Mouse (Mus musculus) MEL (cell line): ENCODE results near the gene Adad1. TPM values are rescaled to one million over a fixed set of nuclear protein-coding genes. Genes with fewer than 3 reads are reported as not detected.

Source experiments
- DNase-seq: peaks from one replicate; pipeline ENCODE4 v3.0.0; 2011; ENCODE audit warnings: low read depth, low spot score
- H3K27ac ChIP-seq: 2 replicates; pipeline ENCODE4 v1.5.1; 2012; ENCODE audit warnings: low read depth, mild to moderate bottlenecking, control low read depth, low read length, moderate library complexity; ENCODE audit not compliant: control insufficient read depth
- H3K27me3 ChIP-seq, 2 experiments: fragments of 150-350 bp in 1 of 2; sonication (generic) in 1 of 2; 2 replicates each; pipeline ENCODE4 v1.6.1; 2012; ENCODE audit warnings: low read length in 2 of 2, mild to moderate bottlenecking in 2 of 2, improper control_type of control experiment in 1 of 2, moderate library complexity in 1 of 2; ENCODE audit not compliant: insufficient read depth in 2 of 2, control insufficient read depth in 1 of 2
- H3K36me3 ChIP-seq, 2 experiments: 2 replicates each; pipeline ENCODE4 v1.6.1; 2012 to 2014; ENCODE audit warnings: low read length in 2 of 2, improper control_type of control experiment in 1 of 2, inconsistent platforms in 1 of 2, mild to moderate bottlenecking in 1 of 2; ENCODE audit not compliant: insufficient read depth in 2 of 2, control insufficient read depth in 1 of 2
- H3K4me1 ChIP-seq, 2 experiments: fragments of 150-350 bp in 1 of 2; sonication (generic) in 1 of 2; 2 replicates each; pipeline ENCODE4 v1.6.1; 2012; ENCODE audit warnings: low read length in 2 of 2, improper control_type of control experiment in 1 of 2, mild to moderate bottlenecking in 1 of 2; ENCODE audit not compliant: insufficient read depth in 2 of 2, control insufficient read depth in 1 of 2
- H3K4me3 ChIP-seq, 2 experiments: fragments of 150-350 bp in 1 of 2; sonication (generic) in 1 of 2; 2 replicates each; pipeline ENCODE4 v1.5.1; 2012; ENCODE audit warnings: low read depth in 2 of 2, low read length in 2 of 2, mild to moderate bottlenecking in 2 of 2, moderate library complexity in 2 of 2, control low read depth in 1 of 2, improper control_type of control experiment in 1 of 2; ENCODE audit not compliant: control insufficient read depth in 1 of 2, insufficient read depth in 1 of 2
- H3K79me2 ChIP-seq: 2 replicates; pipeline ENCODE4 v1.6.1; 2012; ENCODE audit warnings: mild to moderate bottlenecking, low read length, moderate library complexity; ENCODE audit not compliant: control insufficient read depth, poor library complexity, insufficient read depth
- H3K9ac ChIP-seq: 2 replicates; pipeline ENCODE4 v1.6.1; 2012; ENCODE audit warnings: low read depth, mild to moderate bottlenecking, control low read depth, low read length, moderate library complexity; ENCODE audit not compliant: control insufficient read depth, poor library complexity, severe bottlenecking
- H3K9me3 ChIP-seq: fragments of 150-350 bp; sonication (generic); replicated peaks from 2 replicates; pipeline ENCODE4 v1.6.1; 2012; ENCODE audit warnings: mild to moderate bottlenecking, low read length, improper control_type of control experiment, moderate library complexity; ENCODE audit not compliant: insufficient read depth
- BHLHE40 ChIP-seq: IDR thresholded peaks from 2 replicates; pipeline ENCODE4 v1.6.1; 2012; ENCODE audit warnings: low read depth, mild to moderate bottlenecking, inconsistent platforms, low read length, improper control_type of control experiment, borderline replicate concordance
- E2F4 ChIP-seq: IDR thresholded peaks from 2 replicates; pipeline ENCODE4 v1.6.1; 2011; ENCODE audit warnings: low read depth, low read length, improper control_type of control experiment, borderline replicate concordance
- GABPA ChIP-seq: IDR thresholded peaks from 2 replicates; pipeline ENCODE4 v1.6.1; 2012; ENCODE audit warnings: low read depth, mild to moderate bottlenecking, inconsistent platforms, low read length, improper control_type of control experiment, moderate library complexity
- GATA1 ChIP-seq: IDR thresholded peaks from 2 replicates; pipeline ENCODE4 v1.6.1; 2011; ENCODE audit warnings: low read depth, low read length, improper control_type of control experiment
- MAFK ChIP-seq: IDR thresholded peaks from 2 replicates; pipeline ENCODE4 v1.6.1; 2011; ENCODE audit warnings: low read depth, mild to moderate bottlenecking, low read length, improper control_type of control experiment, borderline replicate concordance
- MAX ChIP-seq: IDR thresholded peaks from 2 replicates; pipeline ENCODE4 v1.6.1; 2011; ENCODE audit warnings: low read length, improper control_type of control experiment
- NELFE ChIP-seq: IDR thresholded peaks from 2 replicates; pipeline ENCODE4 v1.6.1; 2011; ENCODE audit warnings: low read depth, low read length, improper control_type of control experiment
- NRF1 ChIP-seq: IDR thresholded peaks from 2 replicates; pipeline ENCODE4 v1.6.1; 2014; ENCODE audit warnings: low read depth, mild to moderate bottlenecking, inconsistent platforms, low read length, improper control_type of control experiment, moderate library complexity; ENCODE audit not compliant: poor library complexity, insufficient read depth, severe bottlenecking
- POLR2A ChIP-seq, 2 experiments: IDR thresholded peaks; 2 replicates each; pipeline ENCODE4 v1.6.1; 2011 to 2012; ENCODE audit warnings: low read length in 2 of 2, mild to moderate bottlenecking in 2 of 2, control low read depth in 1 of 2, improper control_type of control experiment in 1 of 2, low read depth in 1 of 2, moderate library complexity in 1 of 2; ENCODE audit not compliant: control insufficient read depth in 1 of 2, insufficient read depth in 1 of 2, poor library complexity in 1 of 2
- POLR2AphosphoS5 ChIP-seq: IDR thresholded peaks from 2 replicates; pipeline ENCODE4 v1.6.1; 2012; ENCODE audit warnings: low read depth, borderline replicate concordance, mild to moderate bottlenecking, inconsistent platforms, low read length, moderate library complexity, mixed read lengths
- RCOR1 ChIP-seq: IDR thresholded peaks from 2 replicates; pipeline ENCODE4 v1.6.1; 2012; ENCODE audit warnings: low read depth, mild to moderate bottlenecking, inconsistent platforms, low read length, improper control_type of control experiment
- SIN3A ChIP-seq: IDR thresholded peaks from 2 replicates; pipeline ENCODE4 v1.6.1; 2012; ENCODE audit warnings: low read length, improper control_type of control experiment, inconsistent platforms
- SMC3 ChIP-seq: IDR thresholded peaks from 2 replicates; pipeline ENCODE4 v1.6.1; 2011; ENCODE audit warnings: low read depth, low read length, improper control_type of control experiment
- UBTF ChIP-seq: IDR thresholded peaks from 2 replicates; pipeline ENCODE4 v1.6.1; 2012; ENCODE audit warnings: low read depth, mild to moderate bottlenecking, inconsistent platforms, low read length, improper control_type of control experiment, moderate library complexity, borderline replicate concordance; ENCODE audit not compliant: insufficient read depth
- USF2 ChIP-seq, 2 experiments: IDR thresholded peaks; 2 replicates each; pipeline ENCODE4 v1.6.1; 2011 to 2012; ENCODE audit warnings: improper control_type of control experiment in 2 of 2, low read length in 2 of 2, borderline replicate concordance in 1 of 2, inconsistent platforms in 1 of 2, low read depth in 1 of 2, mild to moderate bottlenecking in 1 of 2; ENCODE audit not compliant: insufficient read depth in 1 of 2
- ZKSCAN1 ChIP-seq: IDR thresholded peaks from 2 replicates; pipeline ENCODE4 v1.6.1; 2012; ENCODE audit warnings: low read depth, mild to moderate bottlenecking, inconsistent platforms, low read length, improper control_type of control experiment, moderate library complexity
- ZMIZ1 ChIP-seq: IDR thresholded peaks from 2 replicates; pipeline ENCODE4 v1.6.1; 2012; ENCODE audit warnings: low read depth, mild to moderate bottlenecking, inconsistent platforms, low read length, improper control_type of control experiment, moderate library complexity
- polyA plus RNA-seq, 2 experiments: library from polyadenylated mRNA; stranded (reverse) in 1 of 2; unstranded in 1 of 2; fragments of >175 nt in 1 of 2; fragments of >200 nt in 1 of 2; gene quantifications; 2 replicates each; pipeline versions ENCODE4 v1.2.1 to v1.2.4; 2012; ENCODE audit warnings: low replicate concordance in 2 of 2, low read depth in 1 of 2; ENCODE audit not compliant: insufficient read length in 2 of 2, insufficient read depth in 1 of 2, missing spikeins in 1 of 2
- total RNA-seq: library from RNA; depleted of rRNA; stranded (reverse); fragments of 300-350 nt; gene quantifications from 2 replicates; pipeline ENCODE4 v1.2.3, GENCODE M21; 2012

Adad1 gene
- total and polyA plus RNA-seq, 3 experiments = not detected

DNA sequence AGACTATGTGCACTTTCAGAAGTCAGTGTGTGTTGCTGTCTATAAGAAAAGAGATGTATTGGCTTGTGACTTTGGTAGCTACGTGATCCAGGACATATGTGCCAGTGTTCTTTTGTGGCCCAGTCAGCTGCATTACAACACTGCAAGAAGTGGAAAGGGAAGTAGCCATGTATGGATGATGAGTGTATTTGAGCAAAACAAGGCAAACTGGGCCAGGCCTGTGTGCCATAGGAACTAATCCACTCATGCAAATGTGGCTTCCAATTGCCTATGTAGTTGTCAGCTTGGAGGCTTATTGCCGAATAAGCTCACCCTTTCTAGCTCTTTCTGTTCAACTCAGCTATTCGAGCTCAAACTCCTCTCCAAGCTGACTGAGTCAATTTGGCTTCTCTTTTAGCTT, 75.9 kb downstream of the Adad1 start:
- TF ChIP-seq MAFK (no peak), ZKSCAN1 (no peak), NELFE (no peak), POLR2AphosphoS5 (no peak), MAX (no peak), SMC3 (no peak), NRF1 (no peak), POLR2A (IDR thresholded peaks at IDR 0.05; ENCODE audit: control insufficient read depth in 1 of 2, insufficient read depth in 1 of 2, low read depth in 1 of 2, low read length in 2 of 2, poor library complexity in 1 of 2) (no peak), UBTF (no peak), ZMIZ1 (no peak), SIN3A (no peak), GABPA (no peak), RCOR1 (no peak), BHLHE40 (no peak), E2F4 (no peak)
- H3K4me3 ChIP-seq = no peak overlapping the region
- no peaks in the 10 kb centered on the region for H3K79me2 ChIP-seq
- no peak for DNase-seq
- H3K4me1 ChIP-seq = no peaks in the 10 kb centered on the region
- H3K9ac ChIP-seq = no peak overlapping the region
- H3K27ac ChIP-seq = no peak overlapping the region
- no peaks in the 10 kb centered on the region for H3K36me3 ChIP-seq
- H3K9me3 ChIP-seq = no peaks in the 10 kb centered on the region
- peaks cover 0 to 2% of the 10 kb centered on the region in 2 experiments; a peak in 3 of 4 replicates for H3K27me3 ChIP-seq

DNA sequence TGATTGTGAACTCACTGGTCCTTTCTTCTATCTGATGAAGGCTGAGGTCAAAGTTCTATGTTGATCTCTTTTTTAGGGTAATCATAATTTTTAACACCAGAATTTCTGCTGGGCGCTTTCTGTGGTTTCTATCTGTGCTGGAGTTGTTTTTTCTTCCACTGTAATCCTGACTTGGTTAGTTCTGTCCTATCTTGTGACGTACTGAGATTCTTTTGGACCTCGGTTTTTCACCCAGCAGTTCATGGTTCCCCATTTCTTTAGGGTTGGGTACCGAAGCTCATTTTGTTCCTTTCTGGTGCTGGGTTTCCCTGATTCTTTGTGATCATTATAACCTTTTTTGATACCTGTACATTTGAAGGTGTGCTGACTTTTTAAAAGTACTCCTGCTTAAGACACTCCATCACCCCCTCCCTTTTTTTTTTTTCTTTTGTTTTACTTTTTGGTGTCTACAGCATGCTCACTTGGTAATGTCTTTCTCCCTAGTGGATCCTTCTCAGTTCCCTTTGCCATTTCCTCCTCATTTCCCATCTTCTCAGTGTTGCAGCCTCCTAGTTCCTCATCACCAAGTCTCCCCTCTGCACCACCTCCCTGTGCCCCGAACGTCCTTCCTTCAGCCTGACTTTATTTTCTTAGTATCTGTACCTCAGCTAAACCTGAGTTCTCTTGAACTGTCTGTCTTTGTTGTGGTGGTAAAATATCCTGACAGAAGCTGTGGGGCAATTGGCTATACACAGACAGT, 77.0 kb downstream of the Adad1 start:
- Histone ChIP-seq H3K79me2 (no peaks in the 10 kb centered on the region), H3K4me3 (no peak overlapping the region), H3K9me3 (no peaks in the 10 kb centered on the region), H3K27me3 (peaks cover 0 to 2% of the 10 kb centered on the region in 2 experiments; a peak in 3 of 4 replicates), H3K4me1 (no peaks in the 10 kb centered on the region), H3K9ac (no peak overlapping the region), H3K36me3 (no peaks in the 10 kb centered on the region), H3K27ac (no peak overlapping the region)
- no peak for TF ChIP-seq USF2 (IDR thresholded peaks at IDR 0.05; ENCODE audit: borderline replicate concordance in 1 of 2, insufficient read depth in 1 of 2, low read depth in 1 of 2, low read length in 2 of 2)
- no peak for TF ChIP-seq GATA1
- no peak for TF ChIP-seq MAX
- DNase-seq = no peak
